Mouse (Mus musculus): ENCODE measurements around the gene Gpc4.

DNA sequence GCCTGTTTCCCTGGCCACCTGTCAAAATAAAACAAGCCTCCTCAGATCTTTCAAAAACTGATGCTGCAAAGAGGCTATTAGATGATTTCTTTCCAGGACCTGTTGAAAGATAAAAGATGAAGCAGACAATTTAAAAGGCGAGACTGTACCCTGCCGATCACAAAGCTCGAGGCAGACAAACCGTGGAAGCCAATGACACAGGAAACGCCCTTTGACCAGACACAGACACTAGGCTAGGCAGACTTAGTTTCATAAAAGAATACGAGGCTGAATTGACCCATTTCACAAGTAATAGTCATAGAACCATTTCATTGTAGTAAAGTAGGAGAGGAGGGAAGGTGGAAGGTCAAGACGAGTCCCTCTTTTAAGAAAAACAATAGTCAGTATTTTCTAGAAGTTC is 20.6 kb downstream of the Gpc4 start:
- TF ChIP-seq HCFC1 (IDR thresholded peaks at IDR 0.05; ENCODE audit: borderline replicate concordance, insufficient read depth, low read length), result no peak
- TF ChIP-seq CHD2 (IDR thresholded peaks at IDR 0.05; ENCODE audit: low read depth, low read length), result no peak
